Comparison of ENCODE assay signal across 9 mouse cellular contexts in the genomic region with DNA sequence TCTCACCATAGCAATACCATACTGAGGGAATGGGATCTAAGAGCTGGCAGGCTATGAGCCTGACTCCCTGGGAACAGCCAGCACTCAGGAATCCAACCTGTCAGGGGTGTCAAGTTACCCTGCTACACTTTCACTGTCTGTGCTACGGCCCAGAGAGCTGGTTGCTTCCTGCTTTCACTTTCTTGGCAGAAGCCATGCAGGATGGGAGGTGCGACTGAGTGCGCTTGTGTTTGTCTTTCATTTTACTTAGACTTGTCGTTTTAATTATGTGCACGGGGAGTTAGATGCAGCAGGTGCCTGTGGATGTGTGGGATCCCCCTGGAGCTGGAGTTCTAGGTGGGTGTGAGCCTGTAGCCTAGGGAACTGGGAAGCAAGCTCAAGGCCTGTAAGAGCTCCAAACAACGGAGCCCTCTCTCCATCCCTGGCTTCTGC. TPM values are rescaled to one million over a fixed set of nuclear protein-coding genes. Genes with fewer than 3 reads are reported as not detected.
DNase-seq lines count a peak whose midpoint lies in the region; ATAC-seq and TF ChIP-seq lines count a peak whose summit lies in the region.
"Had no signal": no experiment of that assay in that cellular context is flagged by ENCODE, and none has a peak within 500 bp of the region (broad histone marks: within the 10 kb centered on the region; RNA-seq: fewer than 3 reads in every experiment).

No protein-coding gene starts in this region.

- H3K4me3 ChIP-seq in lung, embryonic 14.5 days (ENCODE audit: low read depth, low read length) = no peak overlapping the region
- H3K4me3 ChIP-seq: liver, embryonic 15.5 days had no signal

- H3K9ac ChIP-seq in lung, embryonic 14.5 days = no peak overlapping the region
- H3K9ac ChIP-seq: liver, embryonic 15.5 days had no signal

- H3K4me2 ChIP-seq in lung, embryonic 14.5 days = peak overlapping the region; percentile 44
- H3K4me2 ChIP-seq: liver, embryonic 15.5 days had no signal

- DNase-seq in kidney, adult 11 months = peak; percentile 33
- no peak for DNase-seq in kidney, adult 8-10 months
- peak; percentile 42 to 44 for DNase-seq in heart, postnatal 10 days
- peak; percentile 73 for DNase-seq in lung, embryonic 14.5 days
- DNase-seq in urinary bladder, postnatal 4 days (ENCODE audit: low spot score in 2 of 2) = no peak
- no peak for DNase-seq in left cerebral cortex, postnatal 10 days (ENCODE audit: extremely low spot score in 1 of 2, low spot score in 2 of 2)
- no peak for DNase-seq in left cerebral cortex, adult 11 months (ENCODE audit: low spot score)

- 5% methylated on average over 6 of the region's 6 CpGs for WGBS in lung, embryonic 14.5 days

- TF ChIP-seq CTCF in lung, embryonic 14.5 days (IDR thresholded peaks at IDR 0.05; ENCODE audit: low read depth) = no peak

- peak overlapping the region; percentile 67; the same call in 1 of the 2 replicates for H3K27ac ChIP-seq in lung, embryonic 14.5 days (ENCODE audit: low read depth)
- H3K27ac ChIP-seq: liver, embryonic 15.5 days had no signal

- intact Hi-C loops in heart, postnatal 10 days (cut with DNase I) = no loop called here
- intact Hi-C loops in left cerebral cortex, postnatal 10 days (cut with DNase I) = no loop called here

- no peaks in the 10 kb centered on the region for H3K27me3 ChIP-seq in lung, embryonic 14.5 days (ENCODE audit: insufficient read depth, low read length)
- H3K27me3 ChIP-seq: liver, embryonic 15.5 days had no signal

- H3K36me3 ChIP-seq in lung, embryonic 14.5 days (ENCODE audit: insufficient read depth) = no peaks in the 10 kb centered on the region
- H3K36me3 ChIP-seq: liver, embryonic 15.5 days had no signal

- no peaks in the 10 kb centered on the region for H3K9me3 ChIP-seq in lung, embryonic 14.5 days (ENCODE audit: low read depth, low read length)
- H3K9me3 ChIP-seq: liver, embryonic 15.5 days had no signal

- peak; percentile 95 for ATAC-seq in activated CD4-positive, CD25-positive, alpha-beta regulatory T cell, adult 4 months
- ATAC-seq in lung, embryonic 14.5 days (ENCODE audit: insufficient read depth) = peak; percentile 88

- H3K4me1 ChIP-seq in lung, embryonic 14.5 days (ENCODE audit: insufficient read depth) = no peaks in the 10 kb centered on the region

RNA-seq across cellular contexts. Expression of gene Celsr1, which starts 25.9 kb away (rescaled TPM):
- polyA plus RNA-seq in activated CD4-positive, CD25-positive, alpha-beta regulatory T cell, adult 4 months (2017; shearing (Covaris generic)) = 1 to 10 TPM; 3.9 to 4.9 TPM
- 10 to 100 TPM; 15.1 to 17.1 TPM for total RNA-seq in heart, postnatal 10 days (2021)
- polyA plus RNA-seq in lung, embryonic 14.5 days (2014; fragmentation: Nextera tagmentation; extraction: Ambion mirVana) = 9.0 and 9.9 TPM in 2 replicates
- total RNA-seq in left cerebral cortex, postnatal 10 days (2021) = 1 to 10 TPM; 2.4 to 3.4 TPM

RNA-seq across cellular contexts. Expression of gene Gramd4, which starts 49.8 kb away (rescaled TPM):
- polyA plus RNA-seq in activated CD4-positive, CD25-positive, alpha-beta regulatory T cell, adult 4 months (2017; shearing (Covaris generic)) = 10 to 100 TPM; 20.5 to 22.7 TPM
- total RNA-seq in heart, postnatal 10 days (2021) = 10 to 100 TPM; 37.2 to 42.1 TPM
- polyA plus RNA-seq in lung, embryonic 14.5 days (2014; fragmentation: Nextera tagmentation; extraction: Ambion mirVana) = 8.6 and 9.8 TPM in 2 replicates
- 10 to 100 TPM; 38.3 to 41.4 TPM for total RNA-seq in left cerebral cortex, postnatal 10 days (2021)

Comparison
In these comparisons a context has a peak if more than half of its experiments do, and no peak if none do; other contexts are left out.
1. DNase-seq: peak in kidney, adult 11 months (single experiment), heart, postnatal 10 days (2 of 2) and lung, embryonic 14.5 days (single experiment); none in kidney, adult 8-10 months (0 of 2), urinary bladder, postnatal 4 days (0 of 2), left cerebral cortex, postnatal 10 days (0 of 2) and left cerebral cortex, adult 11 months (single experiment).